In the genomic region with DNA sequence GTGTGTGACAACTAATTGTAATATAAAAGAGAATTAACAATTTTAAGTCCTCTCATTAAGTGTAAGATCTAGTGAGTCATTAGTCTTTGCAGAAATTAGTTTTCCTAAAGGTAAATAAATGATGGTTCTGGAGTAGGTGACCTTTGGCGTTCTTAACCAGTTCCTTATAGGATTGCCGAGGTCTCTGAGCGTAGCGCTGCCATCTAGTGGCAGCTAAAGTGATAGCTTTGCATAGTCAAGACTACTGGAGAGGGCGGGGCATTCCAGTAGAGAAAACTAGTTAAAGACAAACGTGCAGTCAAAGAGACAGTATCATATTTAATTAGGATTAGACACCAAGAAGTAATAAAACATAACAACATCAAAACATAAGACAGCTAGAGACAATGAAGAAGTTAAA, we compare ENCODE assay signal across 8 mouse cellular contexts.
DNase-seq lines count a peak whose midpoint lies in the region; ATAC-seq and TF ChIP-seq lines count a peak whose summit lies in the region.

No protein-coding gene starts in this region.

- H3K9ac ChIP-seq in liver, adult 2 months (ENCODE audit: low read depth, low read length) = no peak overlapping the region
- no peak overlapping the region for H3K9ac ChIP-seq in neural tube, embryonic 13.5 days

- H3K9me3 ChIP-seq in neural tube, embryonic 13.5 days = no peaks in the 10 kb centered on the region

- no peaks in the 10 kb centered on the region for H3K79me2 ChIP-seq in liver, adult 2 months (ENCODE audit: control insufficient read depth, insufficient read depth, low read length)

- H3K36me3 ChIP-seq in liver, adult 2 months (ENCODE audit: control insufficient read depth, insufficient read depth, low read length) = no peaks in the 10 kb centered on the region
- H3K36me3 ChIP-seq in neural tube, embryonic 13.5 days = no peaks in the 10 kb centered on the region

- intact Hi-C loops in heart, postnatal 25 days (cut with DNase I) = no loop called here

- H3K4me2 ChIP-seq in neural tube, embryonic 13.5 days = no peak overlapping the region

- no peak overlapping the region for H3K4me3 ChIP-seq in embryonic fibroblast, embryonic 13.5 days (ENCODE audit: insufficient read depth, low read length)
- no peak overlapping the region for H3K4me3 ChIP-seq in liver, adult 2 months (ENCODE audit: insufficient read depth, low read depth, low read length)
- H3K4me3 ChIP-seq in neural tube, embryonic 13.5 days = no peak overlapping the region

- DNase-seq in heart, postnatal 4 days = peak; percentile 47
- no peak for DNase-seq in heart, postnatal 25 days (ENCODE audit: low spot score)
- peak; percentile 84 for DNase-seq in brain, adult 2 months (ENCODE audit: low read depth, low spot score)
- peak; percentile 33 for DNase-seq in kidney, adult 18-20 months
- peak; percentile 42 for DNase-seq in liver, adult 2 months (ENCODE audit: extremely low read depth, low read depth, low spot score)
- no peak for DNase-seq in T-cell, adult 2 months (ENCODE audit: low spot score)

- peak; percentile 80 for ATAC-seq in neural tube, embryonic 13.5 days (ENCODE audit: low read depth)

- no peak for TF ChIP-seq POLR2A in embryonic fibroblast, embryonic 13.5 days (IDR thresholded peaks at IDR 0.05; ENCODE audit: low read depth, low read length)
- TF ChIP-seq POLR2A in liver, adult 2 months (IDR thresholded peaks at IDR 0.05; ENCODE audit: extremely low read depth, insufficient read depth, low read length) = no peak

- no peaks in the 10 kb centered on the region for H3K27me3 ChIP-seq in liver, adult 2 months (ENCODE audit: control insufficient read depth, insufficient read depth, low read length)
- H3K27me3 ChIP-seq in neural tube, embryonic 13.5 days = no peaks in the 10 kb centered on the region

- no peak overlapping the region for H3K27ac ChIP-seq in embryonic fibroblast, embryonic 13.5 days (ENCODE audit: insufficient read depth, low read length)
- H3K27ac ChIP-seq in liver, adult 2 months (replicated peaks; ENCODE audit: insufficient read depth, low read depth, low read length) = no peak overlapping the region
- H3K27ac ChIP-seq in neural tube, embryonic 13.5 days (replicated peaks) = no peak overlapping the region

- no peaks in the 10 kb centered on the region for H3K4me1 ChIP-seq in embryonic fibroblast, embryonic 13.5 days (ENCODE audit: control insufficient read depth, insufficient read depth, low read length)
- no peaks in the 10 kb centered on the region for H3K4me1 ChIP-seq in liver, adult 2 months (ENCODE audit: control insufficient read depth, insufficient read depth, low read length)
- H3K4me1 ChIP-seq in neural tube, embryonic 13.5 days (replicated peaks) = no peaks in the 10 kb centered on the region

- peak; percentile 53; the same call in 1 of the 2 replicates for TF ChIP-seq CTCF in embryonic fibroblast, embryonic 13.5 days (IDR thresholded peaks at IDR 0.05; ENCODE audit: borderline replicate concordance, insufficient read depth, low read length)
- peak; percentile 56; the same call in 1 of the 2 replicates for TF ChIP-seq CTCF in liver, adult 2 months (IDR thresholded peaks at IDR 0.05; ENCODE audit: low read depth, low read length)

- 3% methylated on average over 6 of the region's 6 CpGs for WGBS in liver, adult 2 months
- 5% methylated on average over 6 of the region's 6 CpGs for WGBS in neural tube, embryonic 13.5 days

Comparison
In these comparisons a context has a peak if more than half of its experiments do, and no peak if none do; other contexts are left out.
1. DNase-seq: peak in heart, postnatal 4 days (single experiment), brain, adult 2 months (single experiment), kidney, adult 18-20 months (single experiment) and liver, adult 2 months (single experiment); none in heart, postnatal 25 days (single experiment) and T-cell, adult 2 months (single experiment).